Mouse (Mus musculus) midbrain, embryonic 11.5 days (tissue): ENCODE data around the gene Zfp799. TPM values are rescaled to one million over a fixed set of nuclear protein-coding genes. Genes with fewer than 3 reads are reported as not detected.
A peak's percentile ranks its signal among the peaks of the same experiment; 100 is the strongest.
"Not testable (repeated sequence)": the region's sequence is repeated elsewhere in the genome, so short reads cannot be mapped to it uniquely, and the experiment has no call there.

ENCODE experiments used
- ATAC-seq: fragments of 200-750 bp; cut with Nextera tagmentation; 2 replicates; pipeline ENCODE4 v1.8.0; 2017; ENCODE audit warnings: moderate TSS enrichment, moderate library complexity; ENCODE audit not compliant: low FRiP score
- DNase-seq: peaks from one replicate; pipeline ENCODE4 v3.0.0; 2015; ENCODE audit warnings: low spot score; ENCODE audit errors: missing footprints
- H3K27ac ChIP-seq: fragments of 300-500 bp; sonication (generic); 2 replicates; pipeline ENCODE4 v1.5.1; 2014; ENCODE audit warnings: low read depth, low read length
- H3K27me3 ChIP-seq: fragments of 300-500 bp; sonication (generic); 2 replicates; pipeline ENCODE4 v1.6.1; 2014; ENCODE audit warnings: mild to moderate bottlenecking, low read length, moderate library complexity, mixed read lengths; ENCODE audit not compliant: control insufficient read depth, insufficient read depth
- H3K36me3 ChIP-seq: fragments of 300-500 bp; sonication (generic); 2 replicates; pipeline ENCODE4 v1.6.1; 2014; ENCODE audit warnings: mild to moderate bottlenecking, low read length, moderate library complexity, mixed read lengths; ENCODE audit not compliant: control insufficient read depth, insufficient read depth
- H3K4me1 ChIP-seq: fragments of 300-500 bp; sonication (generic); 2 replicates; pipeline ENCODE4 v1.6.1; 2014; ENCODE audit warnings: low read length; ENCODE audit not compliant: control insufficient read depth, insufficient read depth
- H3K4me2 ChIP-seq: fragments of 300-500 bp; sonication (generic); 2 replicates; pipeline ENCODE4 v1.6.1; 2014; ENCODE audit warnings: mild to moderate bottlenecking, moderate library complexity
- H3K4me3 ChIP-seq: fragments of 300-500 bp; sonication (generic); 2 replicates; pipeline ENCODE4 v1.5.1; 2014; ENCODE audit warnings: low read depth, low read length
- H3K9ac ChIP-seq: fragments of 300-500 bp; sonication (generic); 2 replicates; pipeline ENCODE4 v1.6.1; 2014; ENCODE audit warnings: low read length
- H3K9me3 ChIP-seq: fragments of 300-500 bp; sonication (generic); 2 replicates; pipeline ENCODE4 v1.6.1; 2016; ENCODE audit warnings: low read length; ENCODE audit not compliant: control insufficient read depth
- WGBS: fragments of 180-500 bp; shearing (Covaris S2); extraction: QIAGEN DNeasy Blood & Tissue Kit; methylation state at CpG from one replicate; pipeline ENCODE4 v1.1.7; 2014; 5-methylcytosine and 5-hydroxymethylcytosine counted together
- polyA plus RNA-seq: library from polyadenylated mRNA; unstranded; fragments of >200 nt; fragmentation: Nextera tagmentation; extraction: Ambion mirVana; gene quantifications from 2 replicates; pipeline ENCODE4 v1.2.1, GENCODE M21; 2014

The Zfp799 gene
- 18.6 and 19.3 TPM in 2 replicates for polyA plus RNA-seq

DNA sequence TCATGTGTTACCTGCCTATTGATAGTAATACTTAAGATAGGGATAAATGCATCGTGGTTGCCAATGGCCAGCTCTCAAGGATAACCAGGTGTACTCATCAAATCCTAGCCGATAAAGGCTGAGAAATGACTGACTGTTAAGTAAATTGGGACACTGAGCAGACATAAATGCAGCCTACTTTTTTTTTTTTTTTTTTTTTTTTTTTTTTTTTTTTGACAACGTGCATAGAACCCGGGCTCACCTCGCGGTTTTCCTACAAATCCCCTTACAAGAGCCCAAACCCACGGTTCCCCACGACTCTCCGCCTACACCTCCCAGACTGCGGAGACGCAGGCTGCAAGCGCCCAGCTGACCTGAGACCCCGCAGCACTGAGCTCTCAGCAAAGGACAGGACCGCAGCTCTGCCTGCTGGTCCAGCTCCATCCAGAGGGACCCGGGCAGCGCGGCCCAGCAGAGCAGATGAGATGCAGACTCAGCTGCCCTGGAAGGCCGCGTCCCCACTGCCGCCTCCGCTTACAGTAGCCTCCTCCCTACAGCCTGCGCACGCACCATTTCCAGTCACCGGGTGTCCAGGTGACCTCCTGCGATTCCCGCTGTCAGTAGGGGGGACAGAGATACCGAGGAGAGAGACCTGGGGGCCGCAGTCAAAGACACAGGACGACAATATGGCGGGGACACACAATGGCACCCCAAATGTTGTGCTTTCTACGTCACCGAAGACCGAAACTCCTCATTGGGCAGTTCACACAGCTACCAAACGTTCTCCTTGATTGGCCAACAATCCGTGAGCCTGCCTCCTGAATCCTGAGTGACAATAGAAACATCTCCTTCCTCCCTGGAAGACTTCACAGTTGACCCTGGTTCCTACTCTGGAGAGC, at the start of gene Zfp799:
Gene Zfp799 (minus strand): TSS at position 722 of the 878 bp plus-strand sequence.
- 2% methylated on average over 35 of the region's 35 CpGs for WGBS
- H3K4me3 ChIP-seq: peak within 1 kb of the TSS; percentile 76
- peaks cover 10% of the 10 kb centered on the region for H3K4me1 ChIP-seq
- H3K36me3 ChIP-seq: peaks cover 5% of the 10 kb centered on the region; the same call in 1 of the 2 replicates
- no peaks in the 10 kb centered on the region for H3K27me3 ChIP-seq
- H3K4me2 ChIP-seq: peak within 1 kb of the TSS; percentile 64
- ATAC-seq (peak; percentile 99), DNase-seq (peak; percentile 97)
- H3K27ac ChIP-seq: peak within 1 kb of the TSS; percentile 36; the same call in 1 of the 2 replicates
- H3K9ac ChIP-seq: peak within 1 kb of the TSS; percentile 90
- H3K9me3 ChIP-seq: no peaks in the 10 kb centered on the region

GRCm38 (mm10) chr17:32878773-32879172, 48.7 kb upstream of the Zfp799 start:
- H3K27me3 ChIP-seq: no peaks in the 10 kb centered on the region
- H3K9ac ChIP-seq: no peak overlapping the region
- no peak overlapping the region for H3K4me2 ChIP-seq
- H3K27ac ChIP-seq: no peak overlapping the region
- 95% methylated on average over 11 of the region's 11 CpGs for WGBS
- H3K36me3 ChIP-seq: peaks cover 6% of the 10 kb centered on the region; the same call in 1 of the 2 replicates
- DNase-seq (no peak), ATAC-seq (no peak)
- H3K9me3 ChIP-seq: no peaks in the 10 kb centered on the region
- H3K4me3 ChIP-seq: no peak overlapping the region
- no peaks in the 10 kb centered on the region for H3K4me1 ChIP-seq

- Histone ChIP-seq H3K27me3 (no peaks in the 10 kb centered on the region), H3K9ac (no peak overlapping the region), H3K27ac (no peak overlapping the region), H3K4me2 (no peak overlapping the region), H3K4me3 (no peak overlapping the region), H3K36me3 (no peaks in the 10 kb centered on the region; the same call in 1 of the 2 replicates), H3K9me3 (no peaks in the 10 kb centered on the region), H3K4me1 (no peaks in the 10 kb centered on the region)
- no peak for ATAC-seq
- 15% methylated on average over 22 of the region's 22 CpGs for WGBS
- DNase-seq: no peak
Observed at GRCm38 (mm10) chr17:32877471-32878171, 47.6 kb upstream of the Zfp799 start.

DNA sequence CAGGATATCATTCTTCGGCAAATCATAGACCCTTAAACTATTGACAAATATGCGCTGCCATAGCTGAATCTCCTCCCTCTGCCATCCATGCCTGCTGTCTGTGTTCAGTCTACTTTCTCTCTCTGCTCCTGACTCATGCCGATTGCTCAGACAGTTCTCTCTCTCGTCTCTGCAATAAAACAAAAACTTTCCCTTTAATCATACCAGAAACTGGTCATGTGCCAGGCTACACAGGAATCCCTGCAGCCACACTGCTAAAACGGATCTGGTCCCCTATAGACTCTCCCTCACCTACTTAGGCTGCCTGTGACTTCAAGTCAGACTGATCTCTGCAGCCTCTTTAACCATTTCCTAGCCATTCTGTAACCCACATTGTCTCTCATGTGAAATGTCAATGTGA, 42.6 kb upstream of the Zfp799 start:
- H3K36me3 ChIP-seq: no peaks in the 10 kb centered on the region
- ATAC-seq (no peak), DNase-seq (no peak)
- no peak overlapping the region for H3K9ac ChIP-seq
- no peak overlapping the region for H3K4me3 ChIP-seq
- no peaks in the 10 kb centered on the region for H3K4me1 ChIP-seq
- WGBS: 73% methylated on average over 5 of the region's 5 CpGs
- H3K4me2 ChIP-seq: no peak overlapping the region
- H3K27me3 ChIP-seq: no peaks in the 10 kb centered on the region
- 0 out of 2 replicates have a peak, but pooled peaks cover 2% of the 10 kb centered on the region for H3K9me3 ChIP-seq
- no peak overlapping the region for H3K27ac ChIP-seq

GRCm38 (mm10) chr17:32872091-32872490, 42.0 kb upstream of the Zfp799 start:
- Histone ChIP-seq H3K9me3 (0 out of 2 replicates have a peak, but pooled peaks cover 2% of the 10 kb centered on the region), H3K4me2 (no peak overlapping the region), H3K36me3 (no peaks in the 10 kb centered on the region), H3K4me1 (no peaks in the 10 kb centered on the region), H3K27me3 (no peaks in the 10 kb centered on the region), H3K4me3 (no peak overlapping the region), H3K27ac (no peak overlapping the region), H3K9ac (no peak overlapping the region)
- no peak for DNase-seq
- WGBS: 83% methylated on average over 4 of the region's 4 CpGs
- no peak for ATAC-seq

GRCm38 (mm10) chr17:32871483-32871882, 41.4 kb upstream of the Zfp799 start:
- Histone ChIP-seq H3K27me3 (no peaks in the 10 kb centered on the region), H3K27ac (no peak overlapping the region), H3K9ac (no peak overlapping the region), H3K36me3 (no peaks in the 10 kb centered on the region), H3K4me3 (no peak overlapping the region), H3K9me3 (0 out of 2 replicates have a peak, but pooled peaks cover 2% of the 10 kb centered on the region), H3K4me1 (no peaks in the 10 kb centered on the region), H3K4me2 (no peak overlapping the region)
- ATAC-seq (no peak), DNase-seq (no peak)
- 100% methylated on average over 1 of the region's 1 CpGs for WGBS

GRCm38 (mm10) chr17:32867266-32867665, 37.2 kb upstream of the Zfp799 start:
- H3K4me1 ChIP-seq, H3K9ac ChIP-seq, ATAC-seq, H3K9me3 ChIP-seq, H3K36me3 ChIP-seq, H3K27ac ChIP-seq, H3K4me3 ChIP-seq, H3K4me2 ChIP-seq, H3K27me3 ChIP-seq, DNase-seq: not testable (repeated sequence)
- 60% methylated on average over 3 of the region's 7 CpGs for WGBS

DNA sequence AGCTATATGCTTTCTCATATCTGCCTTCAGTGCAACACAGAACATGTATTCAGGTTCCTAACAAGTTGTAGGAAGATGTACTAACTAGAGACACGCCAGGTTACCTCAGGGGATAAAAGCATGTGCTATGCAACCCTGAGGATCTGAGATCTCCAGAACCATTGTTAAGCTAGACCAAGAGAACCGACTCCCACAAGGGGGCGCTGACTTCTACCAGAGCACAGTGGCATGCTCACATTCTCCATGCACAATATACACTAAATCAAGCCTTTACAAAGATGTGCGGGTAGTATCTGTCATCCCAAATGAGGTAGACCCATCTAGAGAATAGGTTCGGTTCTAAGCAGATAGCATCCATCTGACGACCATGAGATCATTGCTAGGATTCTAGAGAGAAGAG, 26.7 kb upstream of the Zfp799 start:
- DNase-seq, H3K4me2 ChIP-seq, H3K36me3 ChIP-seq, H3K4me3 ChIP-seq, ATAC-seq, H3K27ac ChIP-seq, H3K9me3 ChIP-seq, H3K4me1 ChIP-seq, H3K9ac ChIP-seq, H3K27me3 ChIP-seq: not testable (repeated sequence)
- WGBS: 56% methylated on average over 3 of the region's 6 CpGs

- no peak overlapping the region for H3K4me2 ChIP-seq
- no peak for ATAC-seq
- no peaks in the 10 kb centered on the region for H3K36me3 ChIP-seq
- 34% methylated on average over 7 of the region's 7 CpGs for WGBS
- no peaks in the 10 kb centered on the region for H3K4me1 ChIP-seq
- no peaks in the 10 kb centered on the region for H3K9me3 ChIP-seq
- no peak overlapping the region for H3K27ac ChIP-seq
- no peak overlapping the region for H3K9ac ChIP-seq
- no peak for DNase-seq
- no peak overlapping the region for H3K4me3 ChIP-seq
- no peaks in the 10 kb centered on the region for H3K27me3 ChIP-seq
Observed at GRCm38 (mm10) chr17:32851581-32851980, 21.5 kb upstream of the Zfp799 start.
